Mouse (Mus musculus) spleen, adult 2 months (tissue): ENCODE measurements around the gene Tab1.

Source experiments
- CTCF ChIP-seq: fragments of 200-500 bp; IDR thresholded peaks from 2 replicates; pipeline ENCODE4 v1.5.1; 2011; ENCODE audit warnings: mild to moderate bottlenecking, inconsistent platforms; ENCODE audit not compliant: insufficient read depth, insufficient read length, insufficient replicate concordance; ENCODE audit errors: extremely low read depth
- POLR2A ChIP-seq: fragments of 200-500 bp; IDR thresholded peaks from 2 replicates; pipeline ENCODE4 v1.6.1; 2011; ENCODE audit warnings: low read depth, low read length, inconsistent platforms

GRCm38 (mm10) chr15:80208446-80208845 is 75.5 kb downstream of the Tab1 start:
- TF ChIP-seq CTCF (no peak), POLR2A (no peak)
